In genomic region chr11:69340161-69341131, GRCm38 (mm10) we compare ENCODE assay signal across 8 mouse cellular contexts. TPM values are rescaled to one million over a fixed set of nuclear protein-coding genes. Genes with fewer than 3 reads are reported as not detected.
DNase-seq lines count a peak whose midpoint lies in the region; ATAC-seq and TF ChIP-seq lines count a peak whose summit lies in the region.

Rnf227 (plus strand) TSS chr11:69340461.

- peaks cover 15% of the 10 kb centered on the region for H3K9me3 ChIP-seq in G1E (replicated peaks)
- H3K9me3 ChIP-seq in hindbrain, embryonic 11.5 days (ENCODE audit: control insufficient read depth, low read length) = no peaks in the 10 kb centered on the region
- no peaks in the 10 kb centered on the region for H3K9me3 ChIP-seq in lung, embryonic 16.5 days (ENCODE audit: control insufficient read depth, low read length)

- peaks cover 3% of the 10 kb centered on the region; the same call in 1 of the 2 replicates for H3K4me1 ChIP-seq in G1E (ENCODE audit: insufficient read depth, low read depth, low read length)
- peaks cover 5% of the 10 kb centered on the region for H3K4me1 ChIP-seq in hindbrain, embryonic 11.5 days (replicated peaks; ENCODE audit: control insufficient read depth, insufficient read depth, low read length)
- peaks cover 12% of the 10 kb centered on the region for H3K4me1 ChIP-seq in lung, embryonic 16.5 days (replicated peaks; ENCODE audit: control insufficient read depth, insufficient read depth, low read length)

- peak within 1 kb of the TSS; percentile 67 for H3K27ac ChIP-seq in hindbrain, embryonic 11.5 days (ENCODE audit: low read depth, low read length)
- peak within 1 kb of the TSS; percentile 52; the same call in 1 of the 2 replicates for H3K27ac ChIP-seq in lung, embryonic 16.5 days (ENCODE audit: low read length)

- H3K4me3 ChIP-seq in G1E (ENCODE audit: low read depth, low read length) = peak within 1 kb of the TSS; percentile 23; the same call in 1 of the 2 replicates
- peak within 1 kb of the TSS; percentile 51 for H3K4me3 ChIP-seq in hindbrain, embryonic 11.5 days (ENCODE audit: low read depth, low read length)
- H3K4me3 ChIP-seq in lung, embryonic 16.5 days (ENCODE audit: low read length) = peak within 1 kb of the TSS; percentile 65

- no peaks in the 10 kb centered on the region for H3K27me3 ChIP-seq in G1E (ENCODE audit: insufficient read depth, low read length)
- H3K27me3 ChIP-seq in hindbrain, embryonic 11.5 days (ENCODE audit: control insufficient read depth, insufficient read depth, low read length) = 0 out of 2 replicates have a peak, but pooled peaks cover 2% of the 10 kb centered on the region
- no peaks in the 10 kb centered on the region for H3K27me3 ChIP-seq in lung, embryonic 16.5 days (ENCODE audit: control insufficient read depth, insufficient read depth, low read depth, low read length)

- H3K9ac ChIP-seq in hindbrain, embryonic 11.5 days (ENCODE audit: low read depth, low read length) = peak within 1 kb of the TSS; percentile 71
- peak within 1 kb of the TSS; percentile 76 for H3K9ac ChIP-seq in lung, embryonic 16.5 days (ENCODE audit: low read length)

- 2% methylated on average over 98 of the region's 99 CpGs for WGBS in hindbrain, embryonic 11.5 days
- WGBS in lung, embryonic 16.5 days = 1% methylated on average over 99 of the region's 99 CpGs

- H3K36me3 ChIP-seq in G1E (replicated peaks) = peaks cover 44% of the 10 kb centered on the region
- H3K36me3 ChIP-seq in hindbrain, embryonic 11.5 days (ENCODE audit: control insufficient read depth, insufficient read depth, low read length) = peaks cover 7% of the 10 kb centered on the region
- H3K36me3 ChIP-seq in lung, embryonic 16.5 days (ENCODE audit: control insufficient read depth, insufficient read depth, low read length) = peaks cover 20% of the 10 kb centered on the region; the same call in 1 of the 2 replicates

- no peak for ATAC-seq in G1E (ENCODE audit: extremely low read depth, insufficient number of reproducible peaks, low FRiP score, poor library complexity, severe bottlenecking)
- peak; percentile 86 for ATAC-seq in hindbrain, embryonic 11.5 days (ENCODE audit: low FRiP score)
- peak; percentile 93 for ATAC-seq in lung, embryonic 16.5 days (ENCODE audit: low read depth)

- no peak for DNase-seq in G1E (ENCODE audit: low spot score)
- peak; percentile 84 to 86 for DNase-seq in cerebellum, postnatal 14 days
- DNase-seq in frontal cortex, postnatal 10 days (ENCODE audit: low spot score in 2 of 2) = peak; percentile 72 to 78
- DNase-seq in hindbrain, embryonic 11.5 days (ENCODE audit: low spot score) = peak; percentile 84
- DNase-seq in layer of hippocampus, postnatal 10 days (ENCODE audit: low spot score in 2 of 2) = peak; percentile 82 to 87
- DNase-seq in ovary, adult 18-20 months (ENCODE audit: low spot score) = peak; percentile 47
- peak; percentile 56 to 67 for DNase-seq in thymus, adult 18-20 months

- TF ChIP-seq CTCF in G1E (IDR thresholded peaks at IDR 0.05; ENCODE audit: low read depth, low read length) = no peak

- H3K4me2 ChIP-seq in hindbrain, embryonic 11.5 days (replicated peaks; ENCODE audit: low read depth, low read length) = peak within 1 kb of the TSS; percentile 83
- peak within 1 kb of the TSS; percentile 96 for H3K4me2 ChIP-seq in lung, embryonic 16.5 days (ENCODE audit: low read depth, low read length)

RNA-seq across cellular contexts. Expression of gene Rnf227, which starts in this region (rescaled TPM):
- total RNA-seq in G1E (2014; fragmentation: Nextera tagmentation) = not detected in 2 replicates
- total RNA-seq in G1E (2017) = 0.06 and 0.11 TPM in 2 replicates
- not detected in 2 replicates for polyA plus RNA-seq in G1E (2012)
- polyA plus RNA-seq in hindbrain, embryonic 11.5 days (2014; fragmentation: Nextera tagmentation; extraction: Ambion mirVana) = 28.7 and 34.9 TPM in 2 replicates
- total RNA-seq in layer of hippocampus, postnatal 10 days (2021) = 10 to 100 TPM; 72.6 to 76.6 TPM
- polyA plus RNA-seq in lung, embryonic 16.5 days (2015; fragmentation: Nextera tagmentation; extraction: Ambion mirVana) = 11.0 and 12.6 TPM in 2 replicates

Comparison
In these comparisons a context has a peak if more than half of its experiments do, and no peak if none do; other contexts are left out.
1. RNA of gene Rnf227 (total RNA-seq): 72.6 to 76.6 TPM in layer of hippocampus, postnatal 10 days; 0.06 to 0.11 TPM in G1E; every median in the first group is over 10 times any median in the second.
2. RNA of gene Rnf227 (polyA plus RNA-seq): 28.7 to 34.9 TPM in hindbrain, embryonic 11.5 days and 11.0 to 12.6 TPM in lung, embryonic 16.5 days; not detected in G1E; every median in the first group is over 10 times any median in the second.
3. Peak in every context shown above with its lines, with median percentiles within 50 percentile points of each other: H3K4me3 ChIP-seq.